In the genomic region with DNA sequence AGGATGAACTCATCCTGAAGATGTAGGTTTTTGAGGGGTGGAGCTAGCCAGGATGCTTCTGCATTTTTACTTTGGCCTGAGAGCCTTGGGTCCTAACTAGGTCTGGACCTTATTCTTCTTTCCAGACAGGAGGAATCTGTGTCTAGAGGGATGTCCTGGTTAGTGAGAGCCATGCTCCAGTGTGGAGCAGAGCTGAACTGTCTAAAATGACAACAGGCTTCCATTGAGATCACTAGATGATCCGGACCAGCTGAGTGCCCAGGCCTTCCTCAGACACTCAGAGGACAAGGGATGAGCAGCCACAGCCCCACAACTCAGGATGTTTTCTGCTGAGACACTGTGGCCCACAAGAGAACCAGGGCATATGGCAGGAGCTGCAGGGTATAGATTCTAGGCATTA, we compare ENCODE assay signal across 9 mouse cellular contexts. TPM values are rescaled to one million over a fixed set of nuclear protein-coding genes. Genes with fewer than 3 reads are reported as not detected.
DNase-seq lines count a peak whose midpoint lies in the region; ATAC-seq lines count a peak whose summit lies in the region.
"Had no signal": no experiment of that assay in that cellular context is flagged by ENCODE, and none has a peak within 500 bp of the region (broad histone marks: within the 10 kb centered on the region; RNA-seq: fewer than 3 reads in every experiment).

No protein-coding gene starts in this region.

- no peak overlapping the region for H3K4me3 ChIP-seq in heart, embryonic 16.5 days (ENCODE audit: low read length)
- no peak overlapping the region for H3K4me3 ChIP-seq in embryonic facial prominence, embryonic 14.5 days (ENCODE audit: low read depth, low read length)
- H3K4me3 ChIP-seq in forebrain, embryonic 14.5 days (ENCODE audit: low read depth, low read length), result no peak overlapping the region
- no peak overlapping the region for H3K4me3 ChIP-seq in midbrain, embryonic 10.5 days
- no peak overlapping the region for H3K4me3 ChIP-seq in kidney, embryonic 14.5 days (ENCODE audit: low read length)
- H3K4me3 ChIP-seq: limb, embryonic 13.5 days had no signal

- DNase-seq in heart, adult 11 months, result no peak
- no peak for DNase-seq in embryonic facial prominence, embryonic 14.5 days (ENCODE audit: low spot score)
- DNase-seq in forebrain, embryonic 14.5 days (ENCODE audit: low spot score), result no peak
- no peak for DNase-seq in midbrain, embryonic 10.5 days (ENCODE audit: low spot score)

- no peaks in the 10 kb centered on the region for H3K27me3 ChIP-seq in heart, embryonic 16.5 days (ENCODE audit: control insufficient read depth, insufficient read depth, low read length)
- no peaks in the 10 kb centered on the region for H3K27me3 ChIP-seq in embryonic facial prominence, embryonic 14.5 days (replicated peaks; ENCODE audit: control insufficient read depth, insufficient read depth, low read length)
- no peaks in the 10 kb centered on the region for H3K27me3 ChIP-seq in forebrain, embryonic 14.5 days (replicated peaks; ENCODE audit: control insufficient read depth, insufficient read depth, low read length)
- no peaks in the 10 kb centered on the region for H3K27me3 ChIP-seq in midbrain, embryonic 10.5 days (ENCODE audit: low read depth, poor library complexity, severe bottlenecking)
- H3K27me3 ChIP-seq in kidney, embryonic 14.5 days (ENCODE audit: control insufficient read depth, insufficient read depth, low read length), result no peaks in the 10 kb centered on the region
- H3K27me3 ChIP-seq: limb, embryonic 13.5 days had no signal

- ATAC-seq in heart, embryonic 16.5 days (replicated peaks; ENCODE audit: extremely low read depth, insufficient read depth, low FRiP score), result no peak
- peak; percentile 9; the same call in 1 of the 2 replicates for ATAC-seq in embryonic facial prominence, embryonic 14.5 days (ENCODE audit: low read depth)
- ATAC-seq in forebrain, embryonic 14.5 days, result peak; percentile 27; the same call in 1 of the 2 replicates
- no peak for ATAC-seq in activated CD4-positive, CD25-positive, alpha-beta regulatory T cell, adult 4 months
- ATAC-seq in kidney, embryonic 14.5 days (ENCODE audit: low FRiP score, low TSS enrichment), result no peak
- ATAC-seq in monocyte, adult 5-6 weeks (replicated peaks; ENCODE audit: insufficient number of reproducible peaks, low FRiP score, low TSS enrichment, poor library complexity, severe bottlenecking), result no peak

- H3K9me3 ChIP-seq in heart, embryonic 16.5 days (replicated peaks; ENCODE audit: control insufficient read depth, low read length), result no peaks in the 10 kb centered on the region
- no peaks in the 10 kb centered on the region for H3K9me3 ChIP-seq in embryonic facial prominence, embryonic 14.5 days (ENCODE audit: control insufficient read depth, low read length)
- no peaks in the 10 kb centered on the region for H3K9me3 ChIP-seq in forebrain, embryonic 14.5 days (replicated peaks; ENCODE audit: control insufficient read depth, low read length)
- H3K9me3 ChIP-seq in midbrain, embryonic 10.5 days (replicated peaks), result no peaks in the 10 kb centered on the region
- no peaks in the 10 kb centered on the region for H3K9me3 ChIP-seq in kidney, embryonic 14.5 days (ENCODE audit: control insufficient read depth, low read length)
- H3K9me3 ChIP-seq: limb, embryonic 13.5 days had no signal

- H3K9ac ChIP-seq in heart, embryonic 16.5 days (ENCODE audit: low read length), result peak overlapping the region; percentile 5; the same call in 1 of the 2 replicates
- no peak overlapping the region for H3K9ac ChIP-seq in embryonic facial prominence, embryonic 14.5 days (ENCODE audit: low read depth, low read length)
- 0 out of 2 replicates have a peak overlapping the region, but pooled peaks have one; percentile 9 for H3K9ac ChIP-seq in forebrain, embryonic 14.5 days (ENCODE audit: low read length)
- H3K9ac ChIP-seq in kidney, embryonic 14.5 days (ENCODE audit: low read depth, low read length), result no peak overlapping the region
- H3K9ac ChIP-seq: limb, embryonic 13.5 days had no signal

- H3K4me2 ChIP-seq in heart, embryonic 16.5 days (ENCODE audit: low read depth, low read length), result no peak overlapping the region
- no peak overlapping the region for H3K4me2 ChIP-seq in embryonic facial prominence, embryonic 14.5 days (ENCODE audit: low read depth, low read length)
- H3K4me2 ChIP-seq in forebrain, embryonic 14.5 days (ENCODE audit: low read length), result no peak overlapping the region
- H3K4me2 ChIP-seq in kidney, embryonic 14.5 days (replicated peaks; ENCODE audit: low read depth, low read length), result no peak overlapping the region
- H3K4me2 ChIP-seq: limb, embryonic 13.5 days had no signal

- H3K27ac ChIP-seq in heart, embryonic 16.5 days (ENCODE audit: low read length), result peak overlapping the region; percentile 90
- no peak overlapping the region for H3K27ac ChIP-seq in embryonic facial prominence, embryonic 14.5 days (replicated peaks; ENCODE audit: low read depth, low read length)
- peak overlapping the region; percentile 55; the same call in 1 of the 2 replicates for H3K27ac ChIP-seq in forebrain, embryonic 14.5 days (ENCODE audit: low read depth, low read length)
- peak overlapping the region; percentile 52; the same call in 1 of the 2 replicates for H3K27ac ChIP-seq in midbrain, embryonic 10.5 days (replicated peaks)
- H3K27ac ChIP-seq in kidney, embryonic 14.5 days (ENCODE audit: low read depth, low read length), result no peak overlapping the region
- H3K27ac ChIP-seq: limb, embryonic 13.5 days had no signal

- peaks cover 21% of the 10 kb centered on the region for H3K4me1 ChIP-seq in heart, embryonic 16.5 days (ENCODE audit: control insufficient read depth, insufficient read depth, low read length)
- no peaks in the 10 kb centered on the region for H3K4me1 ChIP-seq in embryonic facial prominence, embryonic 14.5 days (ENCODE audit: control insufficient read depth, insufficient read depth, low read length)
- H3K4me1 ChIP-seq in forebrain, embryonic 14.5 days (ENCODE audit: control insufficient read depth, insufficient read depth, low read length), result no peaks in the 10 kb centered on the region
- H3K4me1 ChIP-seq in midbrain, embryonic 10.5 days, result no peaks in the 10 kb centered on the region
- no peaks in the 10 kb centered on the region for H3K4me1 ChIP-seq in kidney, embryonic 14.5 days (ENCODE audit: control insufficient read depth, insufficient read depth, low read length)

- WGBS in heart, embryonic 16.5 days, result 78% methylated on average over 1 of the region's 1 CpGs
- 77% methylated on average over 1 of the region's 1 CpGs for WGBS in embryonic facial prominence, embryonic 14.5 days
- WGBS in forebrain, embryonic 14.5 days, result 94% methylated on average over 1 of the region's 1 CpGs
- 94% methylated on average over 1 of the region's 1 CpGs for WGBS in midbrain, embryonic 10.5 days
- 84% methylated on average over 1 of the region's 1 CpGs for WGBS in kidney, embryonic 14.5 days

- H3K36me3 ChIP-seq in heart, embryonic 16.5 days (ENCODE audit: control insufficient read depth, insufficient read depth), result 0 out of 2 replicates have a peak, but pooled peaks cover 2% of the 10 kb centered on the region
- H3K36me3 ChIP-seq in embryonic facial prominence, embryonic 14.5 days (ENCODE audit: control insufficient read depth, insufficient read depth, low read length), result no peaks in the 10 kb centered on the region
- H3K36me3 ChIP-seq in forebrain, embryonic 14.5 days (ENCODE audit: control insufficient read depth, insufficient read depth, low read length), result peaks cover 27% of the 10 kb centered on the region; the same call in 1 of the 2 replicates
- H3K36me3 ChIP-seq in midbrain, embryonic 10.5 days, result peaks cover 11% of the 10 kb centered on the region; the same call in 1 of the 2 replicates
- no peaks in the 10 kb centered on the region for H3K36me3 ChIP-seq in kidney, embryonic 14.5 days (ENCODE audit: control insufficient read depth, insufficient read depth, low read length)
- H3K36me3 ChIP-seq: limb, embryonic 13.5 days had no signal

RNA-seq across cellular contexts. Expression of a gene that starts 23.2 kb away (rescaled TPM):
- 61.3 and 61.7 TPM in 2 replicates for polyA plus RNA-seq in heart, embryonic 16.5 days (2015; fragmentation: Nextera tagmentation; extraction: Ambion mirVana)
- 61.9 and 63.6 TPM in 2 replicates for polyA plus RNA-seq in embryonic facial prominence, embryonic 14.5 days (2014; fragmentation: Nextera tagmentation; extraction: Ambion mirVana)
- 44.9 and 51.5 TPM in 2 replicates for polyA plus RNA-seq in forebrain, embryonic 14.5 days (2014; fragmentation: Nextera tagmentation; extraction: Ambion mirVana)
- polyA plus RNA-seq in midbrain, embryonic 10.5 days (2016; fragmentation: Nextera tagmentation; extraction: Ambion mirVana), result 60.9 and 67.4 TPM in 2 replicates
- polyA plus RNA-seq in activated CD4-positive, CD25-positive, alpha-beta regulatory T cell, adult 4 months (2017; shearing (Covaris generic)), result 10 to 100 TPM; 66.2 to 66.4 TPM
- 77.5 and 93.4 TPM in 2 replicates for polyA plus RNA-seq in kidney, embryonic 14.5 days (2014; fragmentation: Nextera tagmentation; extraction: Ambion mirVana)
- 9.6 to 29.0 TPM (median 17.5 TPM) in 3 replicates for total RNA-seq in monocyte, adult 5-6 weeks (2017)

RNA-seq across cellular contexts. Expression of a gene that starts 27.5 kb away (rescaled TPM):
- polyA plus RNA-seq in heart, embryonic 16.5 days (2015; fragmentation: Nextera tagmentation; extraction: Ambion mirVana), result 368 and 402 TPM in 2 replicates
- 160 and 176 TPM in 2 replicates for polyA plus RNA-seq in embryonic facial prominence, embryonic 14.5 days (2014; fragmentation: Nextera tagmentation; extraction: Ambion mirVana)
- 157 and 163 TPM in 2 replicates for polyA plus RNA-seq in forebrain, embryonic 14.5 days (2014; fragmentation: Nextera tagmentation; extraction: Ambion mirVana)
- polyA plus RNA-seq in midbrain, embryonic 10.5 days (2016; fragmentation: Nextera tagmentation; extraction: Ambion mirVana), result 219 and 226 TPM in 2 replicates
- 100 to 1,000 TPM; 110 to 119 TPM for polyA plus RNA-seq in activated CD4-positive, CD25-positive, alpha-beta regulatory T cell, adult 4 months (2017; shearing (Covaris generic))
- 179 and 226 TPM in 2 replicates for polyA plus RNA-seq in kidney, embryonic 14.5 days (2014; fragmentation: Nextera tagmentation; extraction: Ambion mirVana)
- 77.9 to 115 TPM (median 82.7 TPM) in 3 replicates for total RNA-seq in monocyte, adult 5-6 weeks (2017)

Comparison
In these comparisons a context has a peak if more than half of its experiments do, and no peak if none do; other contexts are left out.
1. ATAC-seq: peak in embryonic facial prominence, embryonic 14.5 days (single experiment) and forebrain, embryonic 14.5 days (single experiment); none in heart, embryonic 16.5 days (single experiment), activated CD4-positive, CD25-positive, alpha-beta regulatory T cell, adult 4 months (single experiment), kidney, embryonic 14.5 days (single experiment) and monocyte, adult 5-6 weeks (single experiment).
2. H3K27ac ChIP-seq: peak in heart, embryonic 16.5 days (single experiment), forebrain, embryonic 14.5 days (single experiment) and midbrain, embryonic 10.5 days (single experiment); none in embryonic facial prominence, embryonic 14.5 days (single experiment) and kidney, embryonic 14.5 days (single experiment).
3. H3K9ac ChIP-seq: peak in heart, embryonic 16.5 days (single experiment) and forebrain, embryonic 14.5 days (single experiment); none in embryonic facial prominence, embryonic 14.5 days (single experiment) and kidney, embryonic 14.5 days (single experiment).